Mouse (Mus musculus) intestine, embryonic 16.5 days (tissue): Measurements from ENCODE around the gene 1700021F05Rik. TPM values are rescaled to one million over a fixed set of nuclear protein-coding genes. Genes with fewer than 3 reads are reported as not detected.

Experiments
- polyA plus RNA-seq: library from polyadenylated mRNA; unstranded; fragments of >200 nt; fragmentation: Nextera tagmentation; extraction: Ambion mirVana; gene quantifications from 2 replicates; pipeline ENCODE4 v1.2.1, GENCODE M21; 2015

1700021F05Rik gene
- polyA plus RNA-seq, 1 experiment from 2014 or later: 78.8 TPM

Other genes with a start within 250 kb of the 1700021F05Rik start
- gene Bend3, start 62.2 kb downstream of the 1700021F05Rik start, polyA plus RNA-seq: 2.1 and 2.2 TPM in 2 replicates
- gene Gm9803, start 16.9 kb downstream of the 1700021F05Rik start, polyA plus RNA-seq: 3.8 and 12.6 TPM in 2 replicates
- 138 and 165 TPM in 2 replicates for gene Cd24a, start 37.3 kb upstream of the 1700021F05Rik start, polyA plus RNA-seq